Mouse (Mus musculus): ENCODE data around the gene Bbs9.

Gene Bbs9

GRCm38 (mm10) chr9:22748617-22749016, 273.1 kb downstream of the Bbs9 start:
- no peak for DNase-seq (ENCODE audit: low spot score in 2 of 2)

GRCm38 (mm10) chr9:22750779-22751545, 275.4 kb downstream of the Bbs9 start:
- DNase-seq (ENCODE audit: low spot score in 2 of 2): no peak

GRCm38 (mm10) chr9:22751546-22751929, 276.0 kb downstream of the Bbs9 start:
- DNase-seq (ENCODE audit: low spot score in 2 of 2): no peak

- no peak for DNase-seq (ENCODE audit: low spot score in 2 of 2)
Measured at GRCm38 (mm10) chr9:22754081-22754672, 278.7 kb downstream of the Bbs9 start.

GRCm38 (mm10) chr9:22758487-22758886, 283.0 kb downstream of the Bbs9 start:
- DNase-seq (ENCODE audit: low spot score in 2 of 2): no peak

- DNase-seq (ENCODE audit: low spot score in 2 of 2): no peak
Measured at GRCm38 (mm10) chr9:22759241-22759640, 283.7 kb downstream of the Bbs9 start.

GRCm38 (mm10) chr9:22760376-22760775, 284.9 kb downstream of the Bbs9 start:
- DNase-seq (ENCODE audit: low spot score in 2 of 2): no peak

GRCm38 (mm10) chr9:22761487-22761886, 286.0 kb downstream of the Bbs9 start:
- DNase-seq (ENCODE audit: low spot score in 2 of 2): no peak

- no peak for DNase-seq (ENCODE audit: low spot score in 2 of 2)
Measured at GRCm38 (mm10) chr9:22765618-22766220, 290.2 kb downstream of the Bbs9 start.

- DNase-seq (ENCODE audit: low spot score in 2 of 2): no peak
Measured at GRCm38 (mm10) chr9:22767154-22767553, 291.6 kb downstream of the Bbs9 start.

- no peak for DNase-seq (ENCODE audit: low spot score in 2 of 2)
Measured at GRCm38 (mm10) chr9:22767860-22768259, 292.3 kb downstream of the Bbs9 start.

GRCm38 (mm10) chr9:22771785-22772184, 296.3 kb downstream of the Bbs9 start:
- DNase-seq (ENCODE audit: low spot score in 2 of 2): no peak

GRCm38 (mm10) chr9:22776246-22776961, 300.9 kb downstream of the Bbs9 start:
- no peak for DNase-seq (ENCODE audit: low spot score in 2 of 2)

GRCm38 (mm10) chr9:22777425-22777824, 301.9 kb downstream of the Bbs9 start:
- DNase-seq (ENCODE audit: low spot score in 2 of 2): no peak

GRCm38 (mm10) chr9:22779631-22780030, 304.1 kb downstream of the Bbs9 start:
- DNase-seq (ENCODE audit: low spot score in 2 of 2): no peak

- no peak for DNase-seq (ENCODE audit: low spot score in 2 of 2)
Measured at GRCm38 (mm10) chr9:22786006-22786405, 310.5 kb downstream of the Bbs9 start.

- DNase-seq (ENCODE audit: low spot score in 2 of 2): no peak
Measured at GRCm38 (mm10) chr9:22788423-22788822, 312.9 kb downstream of the Bbs9 start.

- DNase-seq (ENCODE audit: low spot score in 2 of 2): no peak
Measured at GRCm38 (mm10) chr9:22788850-22789249, 313.3 kb downstream of the Bbs9 start.

- DNase-seq (ENCODE audit: low spot score in 2 of 2): no peak
Measured at GRCm38 (mm10) chr9:22789380-22790168, 314.1 kb downstream of the Bbs9 start.

- DNase-seq (ENCODE audit: low spot score in 2 of 2): no peak
Measured at GRCm38 (mm10) chr9:22791208-22791607, 315.7 kb downstream of the Bbs9 start.

- DNase-seq (ENCODE audit: low spot score in 2 of 2): no peak
Measured at GRCm38 (mm10) chr9:22791750-22792149, 316.2 kb downstream of the Bbs9 start.

- no peak for DNase-seq (ENCODE audit: low spot score in 2 of 2)
Measured at GRCm38 (mm10) chr9:22793698-22794097, 318.2 kb downstream of the Bbs9 start.
